Comparison of ENCODE assay signal across 8 mouse cellular contexts in the genomic region with DNA sequence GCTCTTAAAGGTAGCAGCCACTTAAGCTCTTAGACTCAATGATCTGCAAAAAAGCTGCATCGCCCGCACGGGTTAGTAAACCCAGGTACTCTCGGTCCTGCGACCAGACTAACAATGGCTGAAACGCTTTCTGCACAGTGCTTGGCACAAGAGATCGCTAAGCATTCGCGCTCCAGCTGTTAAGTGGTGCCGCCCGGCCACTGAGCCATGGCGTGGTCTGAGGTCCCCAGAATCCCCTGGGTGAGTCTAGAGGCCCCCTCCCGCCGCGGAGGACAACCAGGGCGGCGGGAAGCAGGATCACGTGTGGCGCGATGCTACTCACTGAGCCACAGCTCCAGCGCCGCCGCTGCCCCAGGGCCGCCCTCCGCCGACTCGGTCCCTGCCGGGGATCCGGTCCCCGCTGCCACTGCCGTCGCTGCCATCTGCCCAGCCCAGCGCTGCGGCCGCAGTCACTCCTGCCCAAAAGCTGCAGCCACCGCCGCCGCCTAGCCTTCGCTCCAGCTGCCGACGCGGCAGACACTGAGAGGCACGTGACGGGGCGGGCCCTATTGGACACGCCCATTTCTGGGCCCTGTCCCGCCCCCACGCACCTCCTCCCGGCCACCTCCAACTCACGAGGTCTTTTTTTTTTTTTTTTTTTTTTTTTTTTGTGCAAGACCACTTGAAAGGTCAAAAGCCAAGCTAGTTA. TPM values are rescaled to one million over a fixed set of nuclear protein-coding genes. Genes with fewer than 3 reads are reported as not detected.
DNase-seq lines count a peak whose midpoint lies in the region; ATAC-seq lines count a peak whose summit lies in the region.

Gene Gga2 (minus strand): TSS at position 556 of the 688 bp plus-strand sequence.

- no peaks in the 10 kb centered on the region for H3K9me3 ChIP-seq in hindbrain, embryonic 10.5 days

- WGBS in hindbrain, embryonic 10.5 days: under 1% methylated on average over 50 of the region's 50 CpGs

- peak within 1 kb of the TSS; percentile 86 for H3K4me3 ChIP-seq in hindbrain, embryonic 10.5 days

- DNase-seq in MEL-GATA-1-ER (ENCODE audit: extremely low read depth, low read depth): peak; percentile 54
- DNase-seq in cerebellum, adult 8-10 months: peak; percentile 82
- DNase-seq in hindbrain, embryonic 10.5 days (ENCODE audit: low spot score): peak; percentile 90
- peak; percentile 82 to 90 for DNase-seq in layer of hippocampus, postnatal 10 days (ENCODE audit: low spot score in 2 of 2)
- peak; percentile 92 for DNase-seq in lung, postnatal 10 days
- DNase-seq in ovary, postnatal 36 days (ENCODE audit: low spot score): peak; percentile 89
- peak; percentile 88 for DNase-seq in thymus, postnatal 25 days

- no peaks in the 10 kb centered on the region for H3K27me3 ChIP-seq in hindbrain, embryonic 10.5 days (ENCODE audit: insufficient read depth, poor library complexity, severe bottlenecking)

- peak; percentile 62 for ATAC-seq in frontal cortex, adult (ENCODE audit: low TSS enrichment)

- H3K36me3 ChIP-seq in hindbrain, embryonic 10.5 days: peaks cover 18% of the 10 kb centered on the region

- H3K27ac ChIP-seq in hindbrain, embryonic 10.5 days: peak within 1 kb of the TSS; percentile 95

- peaks cover 31% of the 10 kb centered on the region for H3K4me1 ChIP-seq in hindbrain, embryonic 10.5 days (replicated peaks)

RNA-seq across cellular contexts. Expression of gene Gga2, which starts in this region (rescaled TPM):
- 79.8 and 98.4 TPM in 2 replicates for polyA plus RNA-seq in hindbrain, embryonic 10.5 days (2016; fragmentation: Nextera tagmentation; extraction: Ambion mirVana)
- total RNA-seq in layer of hippocampus, postnatal 10 days (2021): 10 to 100 TPM; 34.1 to 36.0 TPM

Comparison
In these comparisons a context has a peak if more than half of its experiments do, and no peak if none do; other contexts are left out.
1. Peak in every context shown above with its lines: DNase-seq, ATAC-seq, H3K4me3 ChIP-seq and H3K27ac ChIP-seq.